Mouse (Mus musculus): ENCODE data around the gene Mbtd1. TPM values are rescaled to one million over a fixed set of nuclear protein-coding genes. Genes with fewer than 3 reads are reported as not detected.

Mbtd1 gene
- polyA plus RNA-seq, 2 experiments from 2014 or later = 24.9 to 27.0 TPM

DNA sequence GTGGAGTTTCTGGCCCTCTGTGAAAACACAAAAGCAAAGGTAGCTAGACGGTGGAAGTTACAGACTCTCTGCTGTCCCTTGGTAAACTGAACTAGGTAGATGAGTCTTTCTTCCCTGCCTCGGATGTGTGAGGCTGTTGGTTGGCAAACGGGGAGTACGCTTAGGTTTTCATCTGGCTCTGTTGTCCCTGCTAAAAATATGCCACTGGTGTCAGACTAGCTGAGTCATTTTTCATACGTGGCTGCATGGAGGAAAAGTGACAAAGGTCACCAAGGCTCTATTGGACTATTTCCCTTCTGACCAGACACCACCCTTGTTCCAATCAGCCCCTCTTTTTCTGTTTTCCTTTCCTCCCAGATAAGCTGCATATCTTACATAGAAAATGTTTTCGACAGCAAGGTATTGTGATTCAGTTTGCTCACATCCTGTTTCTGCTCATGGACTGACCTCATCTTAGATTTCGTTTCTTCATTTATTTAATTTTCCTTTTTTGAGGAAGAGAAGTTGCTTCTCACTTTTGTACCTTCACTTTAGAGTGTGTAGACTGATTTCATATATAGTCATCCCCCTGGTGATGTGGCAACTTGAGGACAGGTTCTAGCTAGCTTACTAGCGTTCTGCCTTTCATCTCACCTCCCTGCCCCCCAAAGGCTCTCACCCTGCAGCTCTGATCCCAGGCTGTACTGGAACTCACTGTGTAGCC lies 102.1 kb downstream of the Mbtd1 start:
- ATAC-seq = no peak

DNA sequence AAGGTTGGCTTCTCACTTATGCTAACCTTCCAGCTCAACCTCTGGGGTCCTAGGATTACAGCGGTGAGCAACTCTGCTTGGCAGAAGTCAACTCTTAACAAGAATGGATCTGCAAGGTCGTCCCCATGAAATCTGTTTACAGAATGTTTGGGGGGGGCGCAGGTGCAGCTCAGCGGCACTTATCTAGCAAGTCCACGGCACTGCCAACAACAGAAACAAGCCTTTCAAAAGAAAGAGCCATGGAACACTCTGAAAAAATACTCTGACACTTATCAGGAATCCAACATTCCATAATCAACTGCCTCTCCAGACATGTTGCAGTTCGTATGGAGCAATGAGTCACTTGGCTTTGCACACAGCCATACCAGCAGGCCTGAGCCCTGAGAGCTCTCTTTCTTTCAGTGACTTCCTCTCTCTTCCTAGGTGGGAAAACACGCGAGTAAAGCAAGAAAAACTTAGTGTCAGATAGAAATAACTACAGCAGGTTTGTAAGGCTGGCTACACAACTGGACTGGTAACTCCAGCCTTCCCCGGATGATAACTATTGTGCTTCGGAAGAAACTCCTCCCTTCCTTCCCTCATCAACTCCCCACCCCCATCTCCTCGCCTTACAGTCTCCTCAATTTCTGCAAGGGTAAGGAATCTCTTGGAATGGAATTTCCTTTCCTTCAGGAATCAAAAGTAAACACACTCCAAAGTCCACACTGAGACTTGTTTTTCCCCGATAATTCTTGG lies 102.8 kb downstream of the Mbtd1 start:
- no peak for ATAC-seq

DNA sequence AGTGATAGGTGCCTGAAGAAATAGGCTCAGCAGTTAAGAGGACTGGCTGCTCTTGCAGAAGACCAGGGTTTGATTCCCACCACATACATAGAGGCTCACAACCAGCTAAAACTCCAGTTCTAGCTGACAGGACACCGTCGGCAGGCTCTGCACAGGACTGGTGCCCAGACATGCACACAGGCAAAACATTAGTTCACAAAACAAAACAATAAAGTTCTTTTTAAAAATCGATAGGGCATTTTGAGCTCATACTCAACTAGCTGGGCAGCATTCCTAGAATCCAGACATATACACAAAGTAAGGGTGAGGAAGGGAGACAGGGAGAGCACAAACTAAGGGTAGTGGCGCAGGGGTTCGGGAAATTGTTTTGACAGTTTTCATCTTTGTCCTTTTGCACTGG lies 108.9 kb downstream of the Mbtd1 start:
- no peak for ATAC-seq

DNA sequence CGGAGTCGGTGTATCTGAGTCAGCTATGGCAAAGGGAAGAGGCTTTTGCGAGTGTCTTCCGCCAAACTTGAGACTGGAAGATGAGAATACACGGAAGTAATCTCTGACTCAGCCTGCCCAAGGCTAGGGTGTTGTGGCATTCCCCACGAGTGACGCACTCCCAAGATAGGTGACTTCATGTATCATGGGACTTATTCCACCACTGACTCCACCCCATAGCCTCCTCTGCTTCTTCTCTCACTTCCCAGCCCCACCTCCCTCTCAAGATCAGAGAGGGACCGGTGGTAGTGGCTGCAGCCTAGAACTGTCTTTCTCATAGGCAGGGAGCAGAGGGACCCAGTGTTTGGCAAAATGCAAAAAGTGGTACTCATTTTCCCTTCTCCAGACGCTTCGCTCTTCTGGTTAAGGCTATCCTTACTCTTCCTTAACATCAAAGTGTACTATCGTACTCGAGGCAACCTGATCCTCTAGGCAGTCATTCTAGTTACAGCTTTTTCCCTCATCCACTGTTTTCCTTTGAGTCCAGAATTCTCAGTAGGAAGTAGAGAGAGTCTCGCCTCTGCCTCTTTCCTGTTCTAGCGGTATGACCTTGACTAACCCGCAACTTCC lies 109.6 kb downstream of the Mbtd1 start:
- peak; percentile 70 for ATAC-seq

DNA sequence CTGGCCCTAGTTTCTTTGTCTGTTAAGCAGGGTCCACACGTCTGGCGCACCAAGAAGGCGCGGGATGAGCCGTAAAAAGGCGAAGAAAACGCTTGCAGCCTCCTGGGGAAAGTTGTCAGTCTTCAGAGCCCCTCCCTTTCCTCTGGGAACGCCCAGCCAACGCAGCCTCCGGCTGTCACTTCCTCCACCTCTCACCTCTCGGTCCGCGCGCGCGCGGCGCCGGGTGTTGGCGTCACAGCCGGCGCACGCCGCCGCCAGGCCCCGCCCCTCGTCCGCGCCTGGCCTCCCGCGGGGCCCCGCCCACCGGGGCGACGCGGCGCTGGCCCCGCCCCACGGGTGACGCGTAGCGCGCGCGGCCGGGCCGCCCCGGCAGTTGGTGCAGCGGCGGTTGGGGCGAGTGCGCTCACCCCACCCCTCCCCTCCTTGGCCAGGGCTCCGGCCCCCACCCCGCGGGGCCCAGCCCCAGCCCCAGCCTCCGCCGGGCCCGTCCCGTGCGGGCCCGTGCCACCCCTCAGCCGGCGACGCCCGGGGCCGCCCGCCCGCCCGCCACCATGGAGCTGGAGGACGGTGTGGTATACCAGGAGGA lies 110.2 kb downstream of the Mbtd1 start, which contains the start of gene Spag9:
Gene Spag9, plus strand, starts transcription at position 372 of the 586 bp plus-strand sequence.
- peak; percentile 76 for ATAC-seq

Other genes starting within 250 kb of the Mbtd1 start
- 10 to 100 TPM; 15.5 to 16.5 TPM for gene Utp18, start 86 bp upstream of the Mbtd1 start, polyA plus RNA-seq (2017; shearing (Covaris generic))
- 100 to 1,000 TPM; 149 to 492 TPM for gene Nme2, start 70.4 kb downstream of the Mbtd1 start, polyA plus RNA-seq (2017; shearing (Covaris generic))
- 100 to 1,000 TPM in 1 of 2 experiments, 10 to 100 TPM in 1; 19.2 to 305 TPM for gene Gm20390, start 82.4 kb downstream of the Mbtd1 start, polyA plus RNA-seq (2017; shearing (Covaris generic))
- gene Nme1, start 82.7 kb downstream of the Mbtd1 start, polyA plus RNA-seq (2017; shearing (Covaris generic)) = 100 to 1,000 TPM; 144 to 327 TPM
- 10 to 100 TPM; 17.2 to 18.7 TPM for gene Spag9, start 110.2 kb downstream of the Mbtd1 start, polyA plus RNA-seq (2017; shearing (Covaris generic))